Mouse (Mus musculus) midbrain, embryonic 13.5 days (tissue): ENCODE measurements around the gene Tbc1d22a. TPM values are rescaled to one million over a fixed set of nuclear protein-coding genes. Genes with fewer than 3 reads are reported as not detected.

Experiments
- ATAC-seq: fragments of 200-750 bp; cut with Nextera tagmentation; 2 replicates; pipeline ENCODE4 v1.8.0; 2017; ENCODE audit warnings: mild to moderate bottlenecking, moderate TSS enrichment, moderate library complexity
- H3K27ac ChIP-seq: fragments of 300-500 bp; sonication (generic); 2 replicates; pipeline ENCODE4 v1.5.1; 2015; ENCODE audit warnings: inconsistent platforms, mild to moderate bottlenecking, moderate library complexity
- H3K27me3 ChIP-seq: fragments of 300-500 bp; sonication (generic); 2 replicates; pipeline ENCODE4 v1.6.1; 2015; ENCODE audit warnings: mild to moderate bottlenecking, inconsistent platforms
- H3K36me3 ChIP-seq: fragments of 300-500 bp; sonication (generic); 2 replicates; pipeline ENCODE4 v1.6.1; 2015; ENCODE audit warnings: mild to moderate bottlenecking, inconsistent platforms
- H3K4me1 ChIP-seq: fragments of 300-500 bp; sonication (generic); replicated peaks from 2 replicates; pipeline ENCODE4 v1.6.1; 2015; ENCODE audit warnings: inconsistent platforms
- H3K4me2 ChIP-seq: fragments of 300-500 bp; sonication (generic); replicated peaks from 2 replicates; pipeline ENCODE4 v1.6.1; 2015; ENCODE audit warnings: moderate library complexity, mild to moderate bottlenecking, inconsistent platforms
- H3K4me3 ChIP-seq: fragments of 300-500 bp; sonication (generic); replicated peaks from 2 replicates; pipeline ENCODE4 v1.5.1; 2015; ENCODE audit warnings: mild to moderate bottlenecking, inconsistent platforms
- H3K9ac ChIP-seq: fragments of 300-500 bp; sonication (generic); replicated peaks from 2 replicates; pipeline ENCODE4 v1.6.1; 2015; ENCODE audit warnings: mild to moderate bottlenecking, inconsistent platforms
- H3K9me3 ChIP-seq: fragments of 300-500 bp; sonication (generic); 2 replicates; pipeline ENCODE4 v1.6.1; 2016; ENCODE audit warnings: mild to moderate bottlenecking, inconsistent platforms
- WGBS: fragments of 180-500 bp; shearing (Covaris S2); methylation state at CpG from one replicate; pipeline ENCODE4 v1.1.7; 2015; 5-methylcytosine and 5-hydroxymethylcytosine counted together
- polyA plus RNA-seq: library from polyadenylated mRNA; unstranded; fragments of >200 nt; fragmentation: Nextera tagmentation; extraction: Ambion mirVana; gene quantifications from 2 replicates; pipeline ENCODE4 v1.2.1, GENCODE M21; 2015

Tbc1d22a gene
- polyA plus RNA-seq, 1 experiment from 2014 or later, result 13.4 TPM

DNA sequence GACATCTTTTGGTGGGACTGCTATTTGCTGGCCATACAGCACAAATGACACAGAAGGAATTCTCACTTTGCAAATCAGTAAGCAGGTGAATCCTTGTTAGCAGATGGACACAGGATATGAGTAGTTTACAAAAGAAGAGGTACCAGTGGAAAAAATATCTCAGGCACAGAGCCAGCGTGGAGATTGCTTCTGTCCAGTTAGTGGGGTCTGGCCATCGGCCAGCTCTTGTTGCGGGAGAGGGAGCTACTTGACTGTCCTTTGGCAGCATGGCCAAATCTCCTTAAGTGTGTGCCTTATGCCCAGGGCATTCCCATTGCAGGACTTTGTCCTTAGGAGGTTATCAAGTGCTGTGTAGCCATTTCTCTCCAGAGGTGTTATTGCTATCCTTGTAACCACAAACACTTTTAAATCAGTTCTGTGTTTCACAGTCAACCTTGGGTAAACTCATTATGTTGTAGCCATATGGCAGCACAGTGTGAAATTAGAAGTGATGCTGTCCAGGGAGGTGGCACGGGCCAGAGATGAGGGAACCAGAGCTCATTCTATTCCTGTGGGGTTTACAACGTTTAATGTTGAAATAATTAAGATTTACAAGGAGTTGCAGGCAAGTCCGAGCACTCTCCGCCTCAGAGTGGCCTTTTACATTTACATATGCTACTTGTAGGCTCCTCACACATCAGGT lies 17.7 kb downstream of the Tbc1d22a start:
- Histone ChIP-seq H3K9ac (no peak overlapping the region), H3K27ac (no peak overlapping the region), H3K9me3 (no peaks in the 10 kb centered on the region), H3K4me2 (no peak overlapping the region), H3K4me3 (no peak overlapping the region), H3K27me3 (no peaks in the 10 kb centered on the region), H3K4me1 (peaks cover 23% of the 10 kb centered on the region), H3K36me3 (peaks cover 11% of the 10 kb centered on the region)
- no peak for ATAC-seq
- WGBS, result 71% methylated on average over 7 of the region's 7 CpGs

GRCm38 (mm10) chr15:86234001-86234400 lies 19.7 kb downstream of the Tbc1d22a start:
- Histone ChIP-seq H3K27me3 (no peaks in the 10 kb centered on the region), H3K4me3 (no peak overlapping the region), H3K27ac (no peak overlapping the region), H3K36me3 (peaks cover 15% of the 10 kb centered on the region), H3K4me1 (peaks cover 23% of the 10 kb centered on the region), H3K9ac (no peak overlapping the region), H3K9me3 (no peaks in the 10 kb centered on the region), H3K4me2 (no peak overlapping the region)
- ATAC-seq, result no peak
- 91% methylated on average over 5 of the region's 5 CpGs for WGBS

DNA sequence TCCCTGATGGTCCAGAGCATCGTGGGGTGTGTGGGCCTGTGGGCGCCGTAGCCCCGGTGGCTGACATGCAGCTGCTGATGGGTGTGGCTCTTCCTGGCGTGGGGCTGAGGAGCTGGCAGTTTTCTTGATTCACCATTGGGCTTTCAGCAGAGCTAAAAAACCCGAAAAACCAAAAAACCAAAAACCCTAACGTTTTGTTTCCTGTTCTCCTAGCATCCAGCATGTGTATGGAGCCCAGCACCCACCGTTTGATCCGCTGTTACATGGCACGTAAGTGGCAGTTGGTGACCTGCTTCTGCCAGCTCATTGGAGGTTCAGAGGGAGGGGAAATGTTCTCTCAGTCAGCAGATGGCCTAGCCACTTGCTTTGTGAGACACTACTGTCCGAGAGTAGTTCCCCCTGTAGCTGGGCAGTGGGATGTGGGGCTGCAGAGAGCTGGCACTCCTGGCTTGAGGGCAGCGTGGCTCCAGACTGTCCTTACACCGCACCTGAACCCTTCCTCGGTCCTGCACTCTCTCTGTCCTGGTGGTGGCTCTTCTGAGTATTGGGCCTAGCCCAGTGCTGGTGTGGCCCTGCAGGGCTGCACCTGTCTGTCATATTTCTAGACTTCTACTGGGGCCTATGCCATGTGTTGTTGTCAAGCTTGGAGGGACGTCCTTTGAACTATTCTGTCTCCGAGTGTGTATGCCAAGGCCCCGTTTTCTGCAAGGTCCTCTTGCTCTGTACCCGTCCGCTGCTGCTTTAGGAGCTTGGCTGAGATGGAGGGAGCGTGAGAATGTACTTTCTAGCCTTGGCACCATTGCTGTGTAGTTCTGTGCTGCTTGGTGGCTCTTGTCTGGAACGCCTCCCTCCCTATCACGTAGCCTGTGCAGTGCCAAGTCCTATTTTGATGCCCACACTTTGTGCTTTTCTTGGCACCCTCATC lies 20.5 kb downstream of the Tbc1d22a start:
- Histone ChIP-seq H3K9me3 (no peaks in the 10 kb centered on the region), H3K4me3 (no peak overlapping the region), H3K36me3 (peaks cover 15% of the 10 kb centered on the region), H3K27me3 (no peaks in the 10 kb centered on the region), H3K27ac (no peak overlapping the region), H3K9ac (no peak overlapping the region), H3K4me1 (peaks cover 17% of the 10 kb centered on the region), H3K4me2 (no peak overlapping the region)
- no peak for ATAC-seq
- 87% methylated on average over 22 of the region's 22 CpGs for WGBS

GRCm38 (mm10) chr15:86236252-86236651 lies 22.0 kb downstream of the Tbc1d22a start:
- H3K27me3 ChIP-seq, result no peaks in the 10 kb centered on the region
- 36% methylated on average over 4 of the region's 4 CpGs for WGBS
- no peak for ATAC-seq

DNA sequence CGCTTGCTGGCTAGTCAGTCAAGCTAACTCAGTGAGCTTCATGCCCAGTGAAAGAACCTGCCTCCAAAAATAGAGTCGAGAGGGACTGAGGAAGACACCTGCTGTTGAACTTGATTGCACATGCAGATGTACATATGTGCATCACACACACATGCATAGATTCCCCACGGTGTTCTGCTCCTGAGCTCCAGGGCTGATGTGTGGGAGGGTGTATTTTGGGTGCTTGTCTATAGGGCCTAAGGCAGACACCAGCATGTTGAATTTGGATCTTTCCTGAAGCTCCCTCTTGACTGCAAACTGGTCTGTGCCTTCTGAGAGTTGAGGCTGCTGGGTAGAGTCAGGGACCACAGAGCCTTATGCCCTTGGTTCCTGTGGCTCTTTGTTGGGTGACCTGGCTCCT lies 23.8 kb downstream of the Tbc1d22a start:
- ATAC-seq, result no peak
- Histone ChIP-seq H3K4me2 (no peak overlapping the region), H3K4me1 (no peaks in the 10 kb centered on the region), H3K27me3 (no peaks in the 10 kb centered on the region), H3K36me3 (peaks cover 18% of the 10 kb centered on the region), H3K4me3 (no peak overlapping the region), H3K27ac (no peak overlapping the region), H3K9ac (no peak overlapping the region), H3K9me3 (no peaks in the 10 kb centered on the region)
- 88% methylated on average over 3 of the region's 3 CpGs for WGBS

More at GRCm38 (mm10) chr15:86236252-86236651, 22.0 kb downstream of the Tbc1d22a start:
- Histone ChIP-seq H3K36me3 (peaks cover 18% of the 10 kb centered on the region), H3K4me1 (peaks cover 8% of the 10 kb centered on the region), H3K4me3 (no peak overlapping the region), H3K9me3 (no peaks in the 10 kb centered on the region), H3K4me2 (no peak overlapping the region), H3K27ac (no peak overlapping the region), H3K9ac (no peak overlapping the region)

DNA sequence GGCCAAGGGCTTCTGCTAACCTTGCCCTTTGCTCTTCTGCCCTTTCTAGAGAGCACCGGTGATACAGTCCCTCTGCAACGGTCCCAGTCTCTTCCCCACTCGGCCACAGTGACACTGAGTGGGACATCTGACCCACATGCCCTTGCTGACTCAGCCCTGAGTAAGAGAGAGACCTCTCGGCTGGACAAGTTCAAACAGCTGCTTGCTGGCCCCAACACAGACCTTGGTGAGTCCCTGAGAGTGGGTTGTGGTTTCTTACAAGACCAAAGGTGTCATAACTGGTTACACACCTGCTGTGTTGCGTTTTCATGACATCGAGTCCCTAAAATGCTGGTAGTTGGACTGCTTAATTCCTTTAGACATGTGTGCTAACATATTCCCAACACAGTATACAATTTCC lies 24.8 kb downstream of the Tbc1d22a start:
- ATAC-seq, result no peak
- H3K27me3 ChIP-seq, result no peaks in the 10 kb centered on the region
- no peaks in the 10 kb centered on the region for H3K4me1 ChIP-seq
- H3K9ac ChIP-seq, result no peak overlapping the region
- H3K27ac ChIP-seq, result no peak overlapping the region
- no peak overlapping the region for H3K4me2 ChIP-seq
- no peaks in the 10 kb centered on the region for H3K9me3 ChIP-seq
- H3K4me3 ChIP-seq, result no peak overlapping the region
- 91% methylated on average over 6 of the region's 6 CpGs for WGBS
- peaks cover 18% of the 10 kb centered on the region for H3K36me3 ChIP-seq

DNA sequence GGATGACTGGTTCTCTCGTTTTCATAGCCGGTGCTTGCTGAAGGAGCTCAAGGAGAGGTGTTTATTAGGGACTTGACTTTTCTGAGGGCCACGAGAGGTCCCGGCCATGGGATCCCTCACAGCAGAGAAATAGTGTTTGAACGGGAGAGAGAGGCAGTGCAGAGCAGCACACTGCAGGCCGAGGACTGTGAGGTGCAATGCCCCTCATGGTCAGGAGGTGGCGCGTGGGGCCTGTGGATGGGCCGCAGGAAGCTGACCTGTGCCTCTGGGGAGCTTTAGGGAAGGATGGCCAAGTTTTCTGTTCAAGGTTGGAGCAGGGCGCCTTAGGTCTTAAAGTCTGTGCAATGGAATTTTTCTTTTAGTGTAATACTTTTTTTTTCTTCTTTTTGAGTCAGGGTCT lies 25.5 kb downstream of the Tbc1d22a start:
- H3K4me3 ChIP-seq, result no peak overlapping the region
- H3K36me3 ChIP-seq, result peaks cover 18% of the 10 kb centered on the region
- no peak for ATAC-seq
- no peaks in the 10 kb centered on the region for H3K9me3 ChIP-seq
- WGBS, result 29% methylated on average over 10 of the region's 10 CpGs
- no peak overlapping the region for H3K4me2 ChIP-seq
- H3K9ac ChIP-seq, result no peak overlapping the region
- no peaks in the 10 kb centered on the region for H3K4me1 ChIP-seq
- no peaks in the 10 kb centered on the region for H3K27me3 ChIP-seq
- no peak overlapping the region for H3K27ac ChIP-seq

- H3K4me3 ChIP-seq, result no peak overlapping the region
- no peak overlapping the region for H3K4me2 ChIP-seq
- H3K9ac ChIP-seq, result no peak overlapping the region
- peaks cover 14% of the 10 kb centered on the region for H3K36me3 ChIP-seq
- 40% methylated on average over 8 of the region's 8 CpGs for WGBS
- H3K27me3 ChIP-seq, result no peaks in the 10 kb centered on the region
- H3K9me3 ChIP-seq, result no peaks in the 10 kb centered on the region
- no peak for ATAC-seq
- no peaks in the 10 kb centered on the region for H3K4me1 ChIP-seq
- no peak overlapping the region for H3K27ac ChIP-seq
Observed at GRCm38 (mm10) chr15:86243708-86244107, 29.4 kb downstream of the Tbc1d22a start.

GRCm38 (mm10) chr15:86244380-86244779 lies 30.1 kb downstream of the Tbc1d22a start:
- Histone ChIP-seq H3K36me3 (peaks cover 14% of the 10 kb centered on the region), H3K27ac (no peak overlapping the region), H3K4me2 (no peak overlapping the region), H3K4me1 (no peaks in the 10 kb centered on the region), H3K27me3 (no peaks in the 10 kb centered on the region), H3K9ac (no peak overlapping the region), H3K9me3 (no peaks in the 10 kb centered on the region), H3K4me3 (no peak overlapping the region)
- 90% methylated on average over 2 of the region's 2 CpGs for WGBS
- no peak for ATAC-seq

GRCm38 (mm10) chr15:86250269-86250668 lies 36.0 kb downstream of the Tbc1d22a start:
- no peak overlapping the region for H3K4me2 ChIP-seq
- H3K9me3 ChIP-seq, result no peaks in the 10 kb centered on the region
- H3K27me3 ChIP-seq, result no peaks in the 10 kb centered on the region
- H3K36me3 ChIP-seq, result peaks cover 12% of the 10 kb centered on the region
- H3K4me1 ChIP-seq, result peaks cover 13% of the 10 kb centered on the region
- WGBS, result 63% methylated on average over 9 of the region's 9 CpGs
- peak; percentile 77 for ATAC-seq
- no peak overlapping the region for H3K4me3 ChIP-seq
- no peak overlapping the region for H3K27ac ChIP-seq
- no peak overlapping the region for H3K9ac ChIP-seq

GRCm38 (mm10) chr15:86252130-86252529 lies 37.9 kb downstream of the Tbc1d22a start:
- H3K36me3 ChIP-seq, result no peaks in the 10 kb centered on the region
- H3K4me3 ChIP-seq, result no peak overlapping the region
- no peak overlapping the region for H3K27ac ChIP-seq
- no peaks in the 10 kb centered on the region for H3K27me3 ChIP-seq
- peaks cover 21% of the 10 kb centered on the region for H3K4me1 ChIP-seq
- no peak overlapping the region for H3K9ac ChIP-seq
- no peak for ATAC-seq
- no peaks in the 10 kb centered on the region for H3K9me3 ChIP-seq
- H3K4me2 ChIP-seq, result no peak overlapping the region

DNA sequence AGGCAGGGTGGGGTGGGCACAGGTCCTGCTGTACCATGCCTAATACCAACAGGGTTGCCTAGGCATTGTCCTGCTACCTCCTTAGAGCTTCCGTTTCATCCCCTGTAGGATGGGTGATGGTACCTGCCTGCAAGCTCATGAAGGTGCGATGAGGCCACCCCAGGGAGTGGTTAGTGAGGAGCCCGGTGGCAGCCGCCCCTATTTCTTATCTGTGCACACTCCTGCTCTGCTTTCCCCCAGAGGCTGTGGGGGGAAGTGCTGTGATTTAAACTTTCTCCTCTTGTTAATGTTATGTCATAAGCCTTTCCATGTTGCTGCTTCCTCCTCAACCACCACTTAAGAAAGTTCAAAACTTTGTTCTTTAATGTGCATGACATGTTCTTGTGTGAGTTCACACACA lies 38.4 kb downstream of the Tbc1d22a start:
- Histone ChIP-seq H3K36me3 (no peaks in the 10 kb centered on the region), H3K4me3 (no peak overlapping the region), H3K27me3 (no peaks in the 10 kb centered on the region), H3K27ac (no peak overlapping the region), H3K9ac (no peak overlapping the region), H3K4me1 (peaks cover 24% of the 10 kb centered on the region), H3K4me2 (no peak overlapping the region), H3K9me3 (no peaks in the 10 kb centered on the region)
- ATAC-seq, result 0 out of 2 replicates have a peak, but pooled peaks have one; percentile 5
- 69% methylated on average over 4 of the region's 4 CpGs for WGBS
